17 mouse cellular contexts compared by ENCODE assay signal in genomic region chr13:104911006-104911405, GRCm38 (mm10). TPM values are rescaled to one million over a fixed set of nuclear protein-coding genes. Genes with fewer than 3 reads are reported as not detected.
"Had no signal": no experiment of that assay in that cellular context is flagged by ENCODE, and none has a peak within 500 bp of the region (broad histone marks: within the 10 kb centered on the region; RNA-seq: fewer than 3 reads in every experiment).

No protein-coding gene starts in this region.

RNA-seq across cellular contexts. Expression of gene Shisal2b, which starts 47.3 kb away (rescaled TPM):
- total RNA-seq: liver, adult 2 months; megakaryocyte progenitor cell, adult 5-6 weeks; megakaryocyte, adult 5-6 weeks; megakaryocyte-erythroid progenitor cell, adult 5-6 weeks; monocyte, adult 5-6 weeks had no signal
- polyA plus RNA-seq: limb, embryonic 11.5 days; limb, embryonic 12.5 days; liver, adult 2 months; liver, embryonic 12.5 days; liver, embryonic 13.5 days; liver, embryonic 14.5 days; liver, embryonic 15.5 days; liver, embryonic 16.5 days; liver, postnatal 0 days; lung, adult 2 months; lung, postnatal 0 days; macrophage; myocyte had no signal
